Comparison of ENCODE assay signal across 8 mouse cellular contexts in genomic region chr8:105290554-105291314, GRCm38 (mm10). TPM values are rescaled to one million over a fixed set of nuclear protein-coding genes. Genes with fewer than 3 reads are reported as not detected.
A peak's percentile ranks its signal among the peaks of the same experiment; 100 is the strongest.
DNase-seq lines count a peak whose midpoint lies in the region; ATAC-seq and TF ChIP-seq lines count a peak whose summit lies in the region.

No protein-coding gene starts in this region.

- peaks cover 4% of the 10 kb centered on the region for H3K4me1 ChIP-seq in bone marrow, adult 2 months (ENCODE audit: control insufficient read depth, insufficient read depth, low read length)
- H3K4me1 ChIP-seq in heart, postnatal 0 days (ENCODE audit: control insufficient read depth, insufficient read depth) = peaks cover 12% of the 10 kb centered on the region
- peaks cover 15% of the 10 kb centered on the region for H3K4me1 ChIP-seq in lung, adult 2 months (ENCODE audit: control insufficient read depth, insufficient read depth, low read length)
- H3K4me1 ChIP-seq in neural tube, embryonic 15.5 days = peaks cover 48% of the 10 kb centered on the region

- peak overlapping the region; percentile 81 for H3K4me2 ChIP-seq in heart, postnatal 0 days (ENCODE audit: low read depth, low read length)
- H3K4me2 ChIP-seq in neural tube, embryonic 15.5 days = peak overlapping the region; percentile 77

- TF ChIP-seq EP300 in heart, postnatal 0 days (IDR thresholded peaks at IDR 0.05; ENCODE audit: low read depth) = no peak

- H3K36me3 ChIP-seq in heart, postnatal 0 days (replicated peaks; ENCODE audit: control insufficient read depth, insufficient read depth, low read length) = no peaks in the 10 kb centered on the region
- H3K36me3 ChIP-seq in neural tube, embryonic 15.5 days = 0 out of 2 replicates have a peak, but pooled peaks cover 3% of the 10 kb centered on the region

- WGBS in bone marrow, adult 2 months = 27% methylated on average over 31 of the region's 31 CpGs
- 13% methylated on average over 31 of the region's 31 CpGs for WGBS in heart, postnatal 0 days
- WGBS in lung, adult 2 months = 28% methylated on average over 31 of the region's 31 CpGs
- 8% methylated on average over 31 of the region's 31 CpGs for WGBS in neural tube, embryonic 15.5 days

- TF ChIP-seq POLR2A in bone marrow, adult 2 months (IDR thresholded peaks at IDR 0.05; ENCODE audit: borderline replicate concordance, control insufficient read depth, low read depth, low read length) = no peak
- no peak for TF ChIP-seq POLR2A in lung, adult 2 months (IDR thresholded peaks at IDR 0.05; ENCODE audit: borderline replicate concordance, extremely low read depth, low read depth, low read length)

- peak; percentile 29 for ATAC-seq in CD4-positive, CD25-positive, alpha-beta regulatory T cell, adult 4 months
- peak; percentile 76 for ATAC-seq in erythroblast, adult 5-6 weeks (replicated peaks; ENCODE audit: low FRiP score, poor library complexity, severe bottlenecking)
- peak; percentile 19; the same call in 1 of the 2 replicates for ATAC-seq in heart, postnatal 0 days (ENCODE audit: insufficient read depth, low read depth)
- no peak for ATAC-seq in neural tube, embryonic 15.5 days (ENCODE audit: low FRiP score)

- no peak overlapping the region for H3K27ac ChIP-seq in bone marrow, adult 2 months (ENCODE audit: control insufficient read depth, insufficient read depth, low read depth, low read length, poor library complexity)
- H3K27ac ChIP-seq in heart, postnatal 0 days (ENCODE audit: low read depth) = no peak overlapping the region
- no peak overlapping the region for H3K27ac ChIP-seq in neural tube, embryonic 15.5 days (replicated peaks)

- peak; percentile 98 for TF ChIP-seq CTCF in bone marrow, adult 2 months (IDR thresholded peaks at IDR 0.05; ENCODE audit: control insufficient read depth, insufficient read depth, low read length)
- TF ChIP-seq CTCF in heart, postnatal 0 days (IDR thresholded peaks at IDR 0.05; ENCODE audit: low read depth) = peak; percentile 95
- TF ChIP-seq CTCF in lung, adult 2 months (IDR thresholded peaks at IDR 0.05; ENCODE audit: insufficient read depth, low read length) = peak; percentile 94

- 0 out of 2 replicates have a peak, but pooled peaks cover 4% of the 10 kb centered on the region for H3K27me3 ChIP-seq in heart, postnatal 0 days (ENCODE audit: control insufficient read depth, insufficient read depth, low read length)
- no peaks in the 10 kb centered on the region; the same call in 1 of the 2 replicates for H3K27me3 ChIP-seq in neural tube, embryonic 15.5 days (replicated peaks)

- no peak overlapping the region for H3K4me3 ChIP-seq in bone marrow, adult 2 months (replicated peaks; ENCODE audit: control insufficient read depth, low read depth, low read length)
- H3K4me3 ChIP-seq in heart, postnatal 0 days (ENCODE audit: low read depth, low read length) = no peak overlapping the region
- H3K4me3 ChIP-seq in lung, adult 2 months (replicated peaks; ENCODE audit: extremely low read depth, low read depth, low read length) = no peak overlapping the region
- peak overlapping the region; percentile 58 for H3K4me3 ChIP-seq in neural tube, embryonic 15.5 days (replicated peaks)

- peak; percentile 81 for DNase-seq in heart, postnatal 0 days (ENCODE audit: low spot score)
- DNase-seq in kidney, postnatal 25 days = peak; percentile 91 to 98
- peak; percentile 89 for DNase-seq in lung, adult 2 months
- peak; percentile 63 to 74 for DNase-seq in thymus, adult 18-20 months

- H3K9me3 ChIP-seq in heart, postnatal 0 days (replicated peaks; ENCODE audit: control insufficient read depth, low read length) = no peaks in the 10 kb centered on the region
- H3K9me3 ChIP-seq in neural tube, embryonic 15.5 days (replicated peaks) = no peaks in the 10 kb centered on the region

- no peak overlapping the region for H3K9ac ChIP-seq in heart, postnatal 0 days (replicated peaks; ENCODE audit: low read depth, low read length)
- H3K9ac ChIP-seq in neural tube, embryonic 15.5 days (replicated peaks) = peak overlapping the region; percentile 61

RNA-seq across cellular contexts. Expression of gene 4931428F04Rik, which starts 1.1 kb away (rescaled TPM):
- polyA plus RNA-seq in CD4-positive, CD25-positive, alpha-beta regulatory T cell, adult 4 months (2017; shearing (Covaris generic)) = 1 to 10 TPM in 1 of 2 experiments, under 1 TPM in 1; 0.90 to 2.6 TPM
- polyA plus RNA-seq in bone marrow, adult 2 months (2011; ENCODE audit: insufficient read depth, insufficient read length, low replicate concordance, missing spikeins) = 1.5 and 2.2 TPM in 2 replicates
- 1.0 and 3.8 TPM in 2 replicates for total RNA-seq in erythroblast, adult 5-6 weeks (2015; ENCODE audit: low replicate concordance)
- total RNA-seq in erythroblast, adult 5-6 weeks (2017; ENCODE audit: low replicate concordance) = 0.70 and 1.2 TPM in 2 replicates
- 0.43 and 3.5 TPM in 2 replicates for total RNA-seq in heart, postnatal 0 days (2014; rRNA removed; ENCODE audit: low replicate concordance)
- polyA plus RNA-seq in heart, postnatal 0 days (2015; fragmentation: Nextera tagmentation; extraction: Ambion mirVana) = 3.3 and 3.5 TPM in 2 replicates
- polyA plus RNA-seq in lung, adult 2 months (2012; rRNA removed) = 4.2 and 6.0 TPM in 2 replicates
- 104 and 122 TPM in 2 replicates for polyA plus RNA-seq in neural tube, embryonic 15.5 days (2015; fragmentation: Nextera tagmentation; extraction: Ambion mirVana)

RNA-seq across cellular contexts. Expression of gene Exoc3l, which starts 5.2 kb away (rescaled TPM):
- polyA plus RNA-seq in CD4-positive, CD25-positive, alpha-beta regulatory T cell, adult 4 months (2017; shearing (Covaris generic)) = 1 to 10 TPM in 1 of 2 experiments, not detected in 1; 1.1 TPM
- polyA plus RNA-seq in bone marrow, adult 2 months (2011; ENCODE audit: insufficient read depth, insufficient read length, low replicate concordance, missing spikeins) = 5.7 and 10.4 TPM in 2 replicates
- 0.38 and 5.9 TPM in 2 replicates for total RNA-seq in erythroblast, adult 5-6 weeks (2015; ENCODE audit: low replicate concordance)
- total RNA-seq in erythroblast, adult 5-6 weeks (2017; ENCODE audit: low replicate concordance) = 15.0 and 26.8 TPM in 2 replicates
- total RNA-seq in heart, postnatal 0 days (2014; rRNA removed; ENCODE audit: low replicate concordance) = 6.1 and 10.6 TPM in 2 replicates
- polyA plus RNA-seq in heart, postnatal 0 days (2015; fragmentation: Nextera tagmentation; extraction: Ambion mirVana) = 9.5 and 9.9 TPM in 2 replicates
- 49.2 and 57.5 TPM in 2 replicates for polyA plus RNA-seq in lung, adult 2 months (2012; rRNA removed)
- 10.6 and 11.3 TPM in 2 replicates for polyA plus RNA-seq in neural tube, embryonic 15.5 days (2015; fragmentation: Nextera tagmentation; extraction: Ambion mirVana)

RNA-seq across cellular contexts. Expression of gene E2f4, which starts 6.7 kb away (rescaled TPM):
- 10 to 100 TPM; 44.5 to 56.2 TPM for polyA plus RNA-seq in CD4-positive, CD25-positive, alpha-beta regulatory T cell, adult 4 months (2017; shearing (Covaris generic))
- 108 and 115 TPM in 2 replicates for polyA plus RNA-seq in bone marrow, adult 2 months (2011; ENCODE audit: insufficient read depth, insufficient read length, low replicate concordance, missing spikeins)
- 289 and 294 TPM in 2 replicates for total RNA-seq in erythroblast, adult 5-6 weeks (2015; ENCODE audit: low replicate concordance)
- 120 and 129 TPM in 2 replicates for total RNA-seq in erythroblast, adult 5-6 weeks (2017; ENCODE audit: low replicate concordance)
- total RNA-seq in heart, postnatal 0 days (2014; rRNA removed; ENCODE audit: low replicate concordance) = 19.2 and 27.9 TPM in 2 replicates
- 21.8 and 22.6 TPM in 2 replicates for polyA plus RNA-seq in heart, postnatal 0 days (2015; fragmentation: Nextera tagmentation; extraction: Ambion mirVana)
- 109 and 127 TPM in 2 replicates for polyA plus RNA-seq in lung, adult 2 months (2012; rRNA removed)
- polyA plus RNA-seq in neural tube, embryonic 15.5 days (2015; fragmentation: Nextera tagmentation; extraction: Ambion mirVana) = 41.6 and 61.6 TPM in 2 replicates

RNA-seq across cellular contexts. Expression of gene Elmo3, which starts 14.7 kb away (rescaled TPM):
- polyA plus RNA-seq in CD4-positive, CD25-positive, alpha-beta regulatory T cell, adult 4 months (2017; shearing (Covaris generic)) = 10 to 100 TPM in 1 of 2 experiments, 1 to 10 TPM in 1; 7.4 to 13.5 TPM
- 8.2 and 11.5 TPM in 2 replicates for polyA plus RNA-seq in bone marrow, adult 2 months (2011; ENCODE audit: insufficient read depth, insufficient read length, low replicate concordance, missing spikeins)
- 13.8 and 17.3 TPM in 2 replicates for total RNA-seq in erythroblast, adult 5-6 weeks (2015; ENCODE audit: low replicate concordance)
- total RNA-seq in erythroblast, adult 5-6 weeks (2017; ENCODE audit: low replicate concordance) = 22.1 and 30.7 TPM in 2 replicates
- total RNA-seq in heart, postnatal 0 days (2014; rRNA removed; ENCODE audit: low replicate concordance) = 1.4 and 2.2 TPM in 2 replicates
- 1.6 and 1.9 TPM in 2 replicates for polyA plus RNA-seq in heart, postnatal 0 days (2015; fragmentation: Nextera tagmentation; extraction: Ambion mirVana)
- 39.2 and 50.3 TPM in 2 replicates for polyA plus RNA-seq in lung, adult 2 months (2012; rRNA removed)
- 1.1 and 4.7 TPM in 2 replicates for polyA plus RNA-seq in neural tube, embryonic 15.5 days (2015; fragmentation: Nextera tagmentation; extraction: Ambion mirVana)

RNA-seq across cellular contexts. Expression of gene Nol3, which starts 14.8 kb away (rescaled TPM):
- under 1 TPM in 1 of 2 experiments, not detected in 1; 0.15 TPM for polyA plus RNA-seq in CD4-positive, CD25-positive, alpha-beta regulatory T cell, adult 4 months (2017; shearing (Covaris generic))
- polyA plus RNA-seq in bone marrow, adult 2 months (2011; ENCODE audit: insufficient read depth, insufficient read length, low replicate concordance, missing spikeins) = 0.70 TPM in 1 of 2 replicates, not detected in the other
- total RNA-seq in erythroblast, adult 5-6 weeks (2015; ENCODE audit: low replicate concordance) = not detected in 2 replicates
- total RNA-seq in erythroblast, adult 5-6 weeks (2017; ENCODE audit: low replicate concordance) = not detected in 2 replicates
- 6.8 and 13.2 TPM in 2 replicates for total RNA-seq in heart, postnatal 0 days (2014; rRNA removed; ENCODE audit: low replicate concordance)
- 9.8 and 10.0 TPM in 2 replicates for polyA plus RNA-seq in heart, postnatal 0 days (2015; fragmentation: Nextera tagmentation; extraction: Ambion mirVana)
- 10.7 and 11.8 TPM in 2 replicates for polyA plus RNA-seq in lung, adult 2 months (2012; rRNA removed)
- 5.7 and 6.2 TPM in 2 replicates for polyA plus RNA-seq in neural tube, embryonic 15.5 days (2015; fragmentation: Nextera tagmentation; extraction: Ambion mirVana)

Comparison
In these comparisons a context has a peak if more than half of its experiments do, and no peak if none do; other contexts are left out.
1. RNA of gene 4931428F04Rik, which starts 1.1 kb away (polyA plus RNA-seq): 104 to 122 TPM in neural tube, embryonic 15.5 days; 4.2 to 6.0 TPM in lung, adult 2 months, 3.3 to 3.5 TPM in heart, postnatal 0 days, 0.90 to 2.6 TPM in CD4-positive, CD25-positive, alpha-beta regulatory T cell, adult 4 months and 1.5 to 2.2 TPM in bone marrow, adult 2 months; every median in the first group is over 10 times any median in the second.
2. Peak in every context shown above with its lines, with median percentiles within 50 percentile points of each other: CTCF ChIP-seq and DNase-seq.